Mouse (Mus musculus) heart, adult 2 months (tissue): Measurements from ENCODE around the gene Hdac9. TPM values are rescaled to one million over a fixed set of nuclear protein-coding genes. Genes with fewer than 3 reads are reported as not detected.

Experiments
- DNase-seq, 2 experiments: peaks; one replicate each; pipeline ENCODE4 v3.0.0; 2021
- H3K27ac ChIP-seq: fragments of 200-600 bp; 2 replicates; pipeline ENCODE4 v1.8.1; 2022
- H3K27me3 ChIP-seq: fragments of 200-500 bp; 2 replicates; pipeline ENCODE4 v1.6.1; 2012; ENCODE audit warnings: mild to moderate bottlenecking, low read length, inconsistent platforms, mixed read lengths; ENCODE audit not compliant: control insufficient read depth, insufficient read depth
- H3K36me3 ChIP-seq: fragments of 200-500 bp; 2 replicates; pipeline ENCODE4 v1.6.1; 2012; ENCODE audit warnings: low read length, inconsistent platforms; ENCODE audit not compliant: control insufficient read depth, insufficient read depth
- H3K4me1 ChIP-seq: fragments of 200-500 bp; 2 replicates; pipeline ENCODE4 v1.6.1; 2011; ENCODE audit warnings: low read length; ENCODE audit not compliant: control insufficient read depth, insufficient read depth
- H3K4me3 ChIP-seq: fragments of 200-600 bp; 2 replicates; pipeline ENCODE4 v1.8.1; 2022
- H3K79me2 ChIP-seq: fragments of 200-500 bp; replicated peaks from 2 replicates; pipeline ENCODE4 v1.6.1; 2012; ENCODE audit warnings: mild to moderate bottlenecking, inconsistent platforms, low read length, moderate library complexity, mixed read lengths; ENCODE audit not compliant: control insufficient read depth, insufficient read depth
- H3K9ac ChIP-seq: fragments of 200-500 bp; 2 replicates; pipeline ENCODE4 v1.6.1; 2012; ENCODE audit warnings: low read depth, mild to moderate bottlenecking, control low read depth, inconsistent platforms, low read length, mixed read lengths
- CTCF ChIP-seq: fragments of 200-600 bp; IDR thresholded peaks from 2 replicates; pipeline ENCODE4 v1.8.1; 2022; ENCODE audit warnings: antibody characterized with exemption, mild to moderate bottlenecking, moderate library complexity
- EP300 ChIP-seq: fragments of 200-500 bp; IDR thresholded peaks from 2 replicates; pipeline ENCODE4 v1.6.1; 2011; ENCODE audit warnings: low read depth, low read length, control low read depth; ENCODE audit not compliant: insufficient read depth
- POLR2A ChIP-seq: fragments of 200-500 bp; IDR thresholded peaks from 2 replicates; pipeline ENCODE4 v1.6.1; 2011; ENCODE audit warnings: mild to moderate bottlenecking, low read depth, low read length, control low read depth; ENCODE audit not compliant: insufficient read depth
- WGBS: fragments of 180-500 bp; shearing (Covaris S2); methylation state at CpG from one replicate; pipeline ENCODE4 v1.1.7; 2018; 5-methylcytosine and 5-hydroxymethylcytosine counted together
- intact Hi-C: fragments of 180-260 bp; cut with DNase I; formaldehyde crosslinking; loops from one replicate; pipeline ENCODE4 v1.15.1; 2025
- polyA plus RNA-seq: library from polyadenylated mRNA; depleted of rRNA; stranded (reverse); fragments of >200 nt; gene quantifications from 2 replicates; pipeline ENCODE4 v1.2.3, GENCODE M21; 2012
- total RNA-seq, 2 experiments: library from RNA; stranded (reverse); gene quantifications; 2 replicates each; pipeline ENCODE4 v1.2.3; 2021

Hdac9 gene
- total and polyA plus RNA-seq, 3 experiments = 10.8 to 19.9 (median 18.8) TPM

DNA sequence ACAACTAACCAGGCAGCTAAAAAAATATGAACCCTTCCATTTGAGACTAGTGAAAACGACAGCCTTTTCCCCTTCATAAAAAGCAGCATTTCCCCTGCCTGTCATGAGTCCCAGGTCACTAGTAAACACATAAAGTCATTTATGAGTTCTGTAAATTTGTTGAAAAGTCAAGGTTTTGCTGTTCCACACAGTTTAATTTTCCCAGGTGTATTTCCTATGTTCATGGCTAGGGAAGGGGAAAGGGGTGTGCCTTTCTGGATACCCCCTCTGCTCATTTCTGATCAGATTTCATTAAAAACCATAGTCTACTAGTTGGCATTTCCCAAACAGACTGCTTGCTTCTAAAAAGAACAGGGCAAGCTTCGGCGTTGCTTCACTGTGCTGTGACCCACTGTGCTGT, 509.8 kb downstream of the Hdac9 start:
- Histone ChIP-seq H3K27ac (no peak overlapping the region), H3K4me3 (no peak overlapping the region), H3K36me3 (peaks cover 2% of the 10 kb centered on the region), H3K79me2 (no peaks in the 10 kb centered on the region), H3K4me1 (no peaks in the 10 kb centered on the region), H3K9ac (no peak overlapping the region), H3K27me3 (no peaks in the 10 kb centered on the region)
- TF ChIP-seq EP300 (no peak), POLR2A (no peak), CTCF (no peak)
- intact Hi-C loops = no loop called here
- WGBS = 74% methylated on average over 3 of the region's 3 CpGs
- DNase-seq = no peak

DNA sequence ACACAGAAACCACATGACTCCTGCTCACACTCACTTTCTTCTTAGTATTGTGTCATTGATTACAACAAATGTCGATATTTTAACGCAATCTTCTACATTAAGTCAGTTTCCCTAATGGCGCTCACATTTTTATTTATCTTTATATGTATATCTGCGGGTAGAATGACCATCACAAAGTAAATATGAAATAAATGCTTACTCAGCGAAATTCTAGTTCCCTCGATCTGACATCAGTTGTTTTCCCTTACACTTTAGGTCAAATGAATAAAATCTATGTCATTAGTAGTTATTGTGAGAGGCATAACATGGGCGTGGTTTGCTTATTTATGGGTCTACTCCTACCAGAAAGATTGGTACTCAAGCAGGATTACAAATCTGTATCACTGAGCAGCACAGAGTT, 514.8 kb downstream of the Hdac9 start:
- Histone ChIP-seq H3K9ac (no peak overlapping the region), H3K79me2 (no peaks in the 10 kb centered on the region), H3K27me3 (no peaks in the 10 kb centered on the region), H3K4me3 (no peak overlapping the region), H3K36me3 (peaks cover 2% of the 10 kb centered on the region), H3K27ac (no peak overlapping the region), H3K4me1 (no peaks in the 10 kb centered on the region)
- TF ChIP-seq CTCF = no peak
- TF ChIP-seq EP300 = no peak
- TF ChIP-seq POLR2A = no peak
- intact Hi-C loops = no loop called here
- no peak for DNase-seq
- WGBS = 94% methylated on average over 7 of the region's 7 CpGs

DNA sequence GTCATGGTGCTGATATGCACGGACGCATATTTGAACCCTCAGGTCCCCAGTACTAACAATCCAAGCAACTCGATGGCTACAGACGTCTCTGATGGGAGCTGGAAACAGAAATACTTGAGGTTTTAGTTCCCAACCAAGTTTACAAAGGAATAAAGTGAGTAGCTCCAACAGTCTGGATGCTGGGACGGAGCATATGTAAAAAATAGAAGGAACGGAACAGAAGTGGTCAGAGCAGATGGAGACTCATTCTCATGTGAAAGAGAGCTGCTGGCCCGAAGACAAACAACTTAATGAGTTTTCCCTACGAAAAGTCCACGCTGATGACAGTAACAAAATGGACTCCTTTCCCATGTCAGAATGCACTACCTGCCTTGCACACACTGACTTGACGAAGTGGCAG, 518.3 kb downstream of the Hdac9 start:
- intact Hi-C loops = no loop called here
- TF ChIP-seq CTCF (no peak), EP300 (no peak), POLR2A (no peak)
- H3K9ac ChIP-seq = no peak overlapping the region
- H3K79me2 ChIP-seq = no peaks in the 10 kb centered on the region
- no peak for DNase-seq
- H3K36me3 ChIP-seq = peaks cover 7% of the 10 kb centered on the region
- WGBS = 92% methylated on average over 10 of the region's 10 CpGs
- no peaks in the 10 kb centered on the region for H3K4me1 ChIP-seq
- no peak overlapping the region for H3K4me3 ChIP-seq
- H3K27ac ChIP-seq = no peak overlapping the region
- no peaks in the 10 kb centered on the region for H3K27me3 ChIP-seq

DNA sequence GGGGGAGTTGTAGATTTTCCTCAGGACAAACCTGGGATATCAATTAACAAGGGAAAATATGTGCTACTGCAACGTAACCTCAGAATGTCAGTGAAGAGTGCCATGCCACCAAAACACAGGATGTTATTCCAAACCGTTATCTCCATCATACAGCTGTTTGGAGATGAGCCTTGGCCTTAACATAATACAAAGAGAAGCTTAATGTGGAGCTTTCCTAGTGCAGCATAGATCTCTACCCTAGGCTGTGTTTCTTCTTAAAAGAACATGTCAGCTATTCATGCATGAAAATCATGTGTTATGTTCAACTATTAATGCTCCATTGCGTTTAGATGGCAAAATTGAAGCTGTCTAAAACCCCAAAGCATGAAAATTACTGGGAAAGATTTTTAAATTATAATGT, 522.6 kb downstream of the Hdac9 start:
- Histone ChIP-seq H3K27me3 (no peaks in the 10 kb centered on the region), H3K79me2 (no peaks in the 10 kb centered on the region), H3K27ac (no peak overlapping the region), H3K4me3 (no peak overlapping the region), H3K36me3 (peaks cover 12% of the 10 kb centered on the region), H3K4me1 (no peaks in the 10 kb centered on the region), H3K9ac (no peak overlapping the region)
- WGBS = 43% methylated on average over 3 of the region's 3 CpGs
- intact Hi-C loops = no loop called here
- TF ChIP-seq EP300 = no peak
- TF ChIP-seq POLR2A = no peak
- TF ChIP-seq CTCF = no peak
- DNase-seq = no peak

DNA sequence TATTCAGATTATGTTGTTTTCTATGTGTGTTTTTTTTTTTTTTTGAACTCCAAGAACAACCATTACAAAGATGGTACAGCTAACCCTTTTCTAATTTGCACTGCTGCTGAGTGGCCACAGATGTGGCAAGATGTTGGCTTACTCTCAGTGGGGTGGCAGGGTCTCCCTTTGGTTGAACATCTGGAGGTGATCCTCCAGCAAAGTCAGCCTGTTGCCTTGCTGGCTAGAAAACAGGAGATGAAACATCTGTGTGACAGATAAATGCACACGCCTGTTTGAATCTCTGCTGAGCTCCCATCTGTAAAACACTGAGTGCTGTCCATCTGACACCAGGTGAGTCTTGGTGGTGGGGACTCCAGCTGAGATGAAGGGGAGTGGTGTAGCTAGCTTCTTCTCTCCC, 537.2 kb downstream of the Hdac9 start:
- Histone ChIP-seq H3K4me3 (no peak overlapping the region), H3K9ac (no peak overlapping the region), H3K27me3 (no peaks in the 10 kb centered on the region), H3K36me3 (no peaks in the 10 kb centered on the region), H3K4me1 (no peaks in the 10 kb centered on the region), H3K27ac (no peak overlapping the region), H3K79me2 (no peaks in the 10 kb centered on the region)
- no peak for TF ChIP-seq CTCF
- DNase-seq = no peak
- whole genome bisulfite sequencing = 88% methylated on average over 1 of the region's 1 CpGs
- intact Hi-C loops = no loop called here

DNA sequence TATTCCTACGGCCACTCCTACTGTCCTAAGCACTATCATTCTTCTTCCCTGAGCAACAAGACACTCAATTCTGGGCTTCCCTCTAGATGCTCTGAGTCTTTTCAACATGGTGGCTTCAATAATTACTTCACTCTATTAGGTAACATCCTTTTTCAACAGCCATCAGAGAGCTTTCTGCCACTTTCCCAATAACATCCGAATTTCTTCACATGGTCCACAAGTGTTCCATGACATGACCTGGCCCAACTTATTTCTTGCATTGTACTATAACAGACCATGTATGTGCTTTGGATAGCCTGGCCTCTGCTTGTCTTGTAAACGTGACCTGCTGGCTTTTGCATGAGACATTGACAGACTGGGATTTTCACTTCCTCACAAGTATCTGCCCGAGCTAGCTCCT, 538.3 kb downstream of the Hdac9 start:
- intact Hi-C loops = no loop called here
- no peaks in the 10 kb centered on the region for H3K4me1 ChIP-seq

DNA sequence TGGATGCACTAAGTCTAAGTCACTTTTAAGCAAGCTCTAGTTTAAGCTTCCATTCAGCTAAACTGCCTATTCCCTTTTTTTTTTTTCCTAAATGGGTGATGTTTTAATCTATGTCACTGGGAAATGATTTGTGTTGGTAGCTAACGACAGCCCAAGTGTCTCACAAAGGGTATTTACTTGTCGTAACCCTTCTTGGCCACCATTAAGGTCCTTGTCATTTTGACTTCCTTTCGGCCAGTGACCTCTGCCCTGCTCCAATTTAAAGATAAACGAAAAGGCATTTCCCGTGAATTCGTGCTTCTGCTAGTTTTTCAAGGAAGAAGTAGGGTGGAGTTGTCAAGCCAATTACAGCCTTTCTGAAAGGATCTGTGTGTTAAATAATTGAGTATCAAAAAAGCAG, 565.0 kb downstream of the Hdac9 start:
- TF ChIP-seq CTCF (no peak), EP300 (no peak), POLR2A (no peak)
- H3K4me1 ChIP-seq = no peaks in the 10 kb centered on the region
- no peak overlapping the region for H3K4me3 ChIP-seq
- no peak for DNase-seq
- WGBS = 42% methylated on average over 6 of the region's 6 CpGs
- intact Hi-C loops = no loop called here
- H3K9ac ChIP-seq = no peak overlapping the region
- no peak overlapping the region for H3K27ac ChIP-seq
- no peaks in the 10 kb centered on the region for H3K27me3 ChIP-seq
- H3K36me3 ChIP-seq = no peaks in the 10 kb centered on the region
- no peaks in the 10 kb centered on the region for H3K79me2 ChIP-seq

More for the DNA sequence above, 538.3 kb downstream of the Hdac9 start:
- no peak for DNase-seq
- no peaks in the 10 kb centered on the region for H3K27me3 ChIP-seq
- H3K36me3 ChIP-seq = no peaks in the 10 kb centered on the region
- WGBS = 90% methylated on average over 4 of the region's 4 CpGs
- H3K79me2 ChIP-seq = no peaks in the 10 kb centered on the region
- H3K4me3 ChIP-seq = no peak overlapping the region
- no peak overlapping the region for H3K9ac ChIP-seq
- no peak overlapping the region for H3K27ac ChIP-seq
- TF ChIP-seq EP300 = no peak
